Mouse (Mus musculus): ENCODE measurements around the gene Tekt3.

DNA sequence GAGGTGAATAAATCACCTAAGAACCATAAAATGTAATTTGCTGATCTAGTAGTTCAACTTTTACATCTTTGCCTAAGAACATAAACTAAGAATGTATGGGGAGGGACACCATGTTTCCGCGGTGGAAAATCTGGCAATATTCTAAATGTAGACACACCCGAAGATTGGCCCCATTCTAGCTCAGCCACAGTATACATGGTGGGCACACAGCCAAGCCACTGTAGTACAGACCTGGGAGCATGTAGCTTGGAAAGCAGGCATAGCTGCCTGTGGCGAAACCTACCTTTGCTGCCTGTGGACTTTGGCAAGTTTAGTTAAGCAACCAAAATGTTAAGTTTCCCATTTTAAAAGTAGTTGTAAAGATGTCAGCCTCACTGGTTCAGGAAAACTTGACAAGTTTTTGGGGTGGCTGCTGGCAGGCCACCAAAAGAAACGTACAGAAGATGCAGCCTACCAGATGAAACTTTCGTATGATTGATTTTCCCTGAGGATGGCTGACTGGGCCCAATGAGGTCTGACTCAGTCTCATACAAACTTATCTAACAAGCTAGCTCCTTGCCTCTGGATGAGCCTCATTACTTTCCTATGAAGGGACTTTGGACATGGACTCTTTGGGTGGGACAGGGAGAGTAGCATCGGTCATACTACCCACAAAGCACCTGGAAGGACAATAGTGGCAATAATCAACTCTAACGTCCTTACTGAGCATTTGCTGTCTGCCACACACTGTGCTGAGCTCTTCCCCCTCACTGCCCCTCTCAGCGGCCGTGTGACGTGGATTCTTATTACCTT, 25.8 kb upstream of the Tekt3 start:
- TF ChIP-seq CTCF (IDR thresholded peaks at IDR 0.05; ENCODE audit: control insufficient read depth, insufficient read depth, insufficient read length): no peak
- TF ChIP-seq CEBPB (IDR thresholded peaks at IDR 0.05; ENCODE audit: low read depth): no peak
- TF ChIP-seq MAX (IDR thresholded peaks at IDR 0.05): no peak

All from C2C12 (cell line).